Mouse (Mus musculus) heart, adult 2 months (tissue): ENCODE results near the gene Igfbp6. TPM values are rescaled to one million over a fixed set of nuclear protein-coding genes. Genes with fewer than 3 reads are reported as not detected.
A peak's percentile ranks its signal among the peaks of the same experiment; 100 is the strongest.

Source experiments
- DNase-seq, 2 experiments: peaks; one replicate each; pipeline ENCODE4 v3.0.0; 2021
- H3K27ac ChIP-seq: fragments of 200-600 bp; 2 replicates; pipeline ENCODE4 v1.8.1; 2022
- H3K27me3 ChIP-seq: fragments of 200-500 bp; 2 replicates; pipeline ENCODE4 v1.6.1; 2012; ENCODE audit warnings: mild to moderate bottlenecking, low read length, inconsistent platforms, mixed read lengths; ENCODE audit not compliant: control insufficient read depth, insufficient read depth
- H3K36me3 ChIP-seq: fragments of 200-500 bp; 2 replicates; pipeline ENCODE4 v1.6.1; 2012; ENCODE audit warnings: low read length, inconsistent platforms; ENCODE audit not compliant: control insufficient read depth, insufficient read depth
- H3K4me1 ChIP-seq: fragments of 200-500 bp; 2 replicates; pipeline ENCODE4 v1.6.1; 2011; ENCODE audit warnings: low read length; ENCODE audit not compliant: control insufficient read depth, insufficient read depth
- H3K4me3 ChIP-seq: fragments of 200-600 bp; 2 replicates; pipeline ENCODE4 v1.8.1; 2022
- H3K79me2 ChIP-seq: fragments of 200-500 bp; replicated peaks from 2 replicates; pipeline ENCODE4 v1.6.1; 2012; ENCODE audit warnings: mild to moderate bottlenecking, inconsistent platforms, low read length, moderate library complexity, mixed read lengths; ENCODE audit not compliant: control insufficient read depth, insufficient read depth
- H3K9ac ChIP-seq: fragments of 200-500 bp; 2 replicates; pipeline ENCODE4 v1.6.1; 2012; ENCODE audit warnings: low read depth, mild to moderate bottlenecking, control low read depth, inconsistent platforms, low read length, mixed read lengths
- CTCF ChIP-seq: fragments of 200-600 bp; IDR thresholded peaks from 2 replicates; pipeline ENCODE4 v1.8.1; 2022; ENCODE audit warnings: antibody characterized with exemption, mild to moderate bottlenecking, moderate library complexity
- EP300 ChIP-seq: fragments of 200-500 bp; IDR thresholded peaks from 2 replicates; pipeline ENCODE4 v1.6.1; 2011; ENCODE audit warnings: low read depth, low read length, control low read depth; ENCODE audit not compliant: insufficient read depth
- POLR2A ChIP-seq: fragments of 200-500 bp; IDR thresholded peaks from 2 replicates; pipeline ENCODE4 v1.6.1; 2011; ENCODE audit warnings: mild to moderate bottlenecking, low read depth, low read length, control low read depth; ENCODE audit not compliant: insufficient read depth
- WGBS: fragments of 180-500 bp; shearing (Covaris S2); methylation state at CpG from one replicate; pipeline ENCODE4 v1.1.7; 2018; 5-methylcytosine and 5-hydroxymethylcytosine counted together
- intact Hi-C: fragments of 180-260 bp; cut with DNase I; formaldehyde crosslinking; loops from one replicate; pipeline ENCODE4 v1.15.1; 2025
- polyA plus RNA-seq: library from polyadenylated mRNA; depleted of rRNA; stranded (reverse); fragments of >200 nt; gene quantifications from 2 replicates; pipeline ENCODE4 v1.2.3, GENCODE M21; 2012
- total RNA-seq, 2 experiments: library from RNA; stranded (reverse); gene quantifications; 2 replicates each; pipeline ENCODE4 v1.2.3; 2021

Igfbp6 gene
- total and polyA plus RNA-seq, 3 experiments: 28.9 to 56.1 (median 31.7) TPM

GRCm38 (mm10) chr15:102156836-102157235 lies 12.7 kb downstream of the Igfbp6 start:
- TF ChIP-seq CTCF (no peak), EP300 (no peak), POLR2A (no peak)
- Histone ChIP-seq H3K4me1 (no peaks in the 10 kb centered on the region), H3K9ac (no peak overlapping the region), H3K27ac (no peak overlapping the region), H3K27me3 (no peaks in the 10 kb centered on the region), H3K4me3 (no peak overlapping the region), H3K36me3 (no peaks in the 10 kb centered on the region), H3K79me2 (no peaks in the 10 kb centered on the region)
- DNase-seq: peak in 1 of 2 experiments; percentile 13
- 46% methylated on average over 20 of the region's 20 CpGs for WGBS
- intact Hi-C loops: no loop called here

- Histone ChIP-seq H3K27me3 (no peaks in the 10 kb centered on the region), H3K4me3 (no peak overlapping the region), H3K36me3 (no peaks in the 10 kb centered on the region), H3K4me1 (no peaks in the 10 kb centered on the region), H3K79me2 (no peaks in the 10 kb centered on the region), H3K9ac (no peak overlapping the region), H3K27ac (no peak overlapping the region)
- TF ChIP-seq EP300 (no peak), CTCF (no peak), POLR2A (no peak)
- intact Hi-C loops: no loop called here
- DNase-seq: no peak
- 63% methylated on average over 27 of the region's 27 CpGs for WGBS
Observed at GRCm38 (mm10) chr15:102160415-102161060, 16.4 kb downstream of the Igfbp6 start.

GRCm38 (mm10) chr15:102163900-102164693 lies 19.9 kb downstream of the Igfbp6 start:
- H3K9ac ChIP-seq: no peak overlapping the region
- intact Hi-C loops: no loop called here
- no peak overlapping the region for H3K27ac ChIP-seq
- no peaks in the 10 kb centered on the region for H3K36me3 ChIP-seq
- TF ChIP-seq CTCF (no peak), EP300 (no peak), POLR2A (no peak)
- H3K4me3 ChIP-seq: no peak overlapping the region
- peaks cover 2% of the 10 kb centered on the region for H3K4me1 ChIP-seq
- no peak for DNase-seq
- no peaks in the 10 kb centered on the region for H3K79me2 ChIP-seq
- 42% methylated on average over 3 of the region's 3 CpGs for WGBS
- H3K27me3 ChIP-seq: no peaks in the 10 kb centered on the region

- WGBS: 48% methylated on average over 6 of the region's 6 CpGs
- Histone ChIP-seq H3K9ac (no peak overlapping the region), H3K36me3 (no peaks in the 10 kb centered on the region), H3K79me2 (no peaks in the 10 kb centered on the region), H3K27ac (no peak overlapping the region), H3K4me1 (peaks cover 2% of the 10 kb centered on the region), H3K4me3 (no peak overlapping the region), H3K27me3 (no peaks in the 10 kb centered on the region)
- no peak for TF ChIP-seq POLR2A
- TF ChIP-seq CTCF: no peak
- no peak for TF ChIP-seq EP300
- no peak for DNase-seq
- intact Hi-C loops: no loop called here
Observed at GRCm38 (mm10) chr15:102165468-102166100, 21.4 kb downstream of the Igfbp6 start.

- no peak overlapping the region for H3K9ac ChIP-seq
- no peak for DNase-seq
- no peak for TF ChIP-seq CTCF
- no peak for TF ChIP-seq POLR2A
- no peak for TF ChIP-seq EP300
- no peaks in the 10 kb centered on the region for H3K36me3 ChIP-seq
- WGBS: 39% methylated on average over 6 of the region's 6 CpGs
- peaks cover 2% of the 10 kb centered on the region for H3K4me1 ChIP-seq
- intact Hi-C loops: no loop called here
- H3K79me2 ChIP-seq: no peaks in the 10 kb centered on the region
- no peak overlapping the region for H3K27ac ChIP-seq
- no peaks in the 10 kb centered on the region for H3K27me3 ChIP-seq
- no peak overlapping the region for H3K4me3 ChIP-seq
Observed at GRCm38 (mm10) chr15:102167620-102168021, 23.5 kb downstream of the Igfbp6 start.
